Mouse (Mus musculus) MEL (cell line): ENCODE data around the gene Rpap1. TPM values are rescaled to one million over a fixed set of nuclear protein-coding genes. Genes with fewer than 3 reads are reported as not detected.

Source experiments
- DNase-seq: peaks from one replicate; pipeline ENCODE4 v3.0.0; 2011; ENCODE audit warnings: low read depth, low spot score
- H3K27ac ChIP-seq: 2 replicates; pipeline ENCODE4 v1.5.1; 2012; ENCODE audit warnings: low read depth, mild to moderate bottlenecking, control low read depth, low read length, moderate library complexity; ENCODE audit not compliant: control insufficient read depth
- H3K27me3 ChIP-seq, 2 experiments: fragments of 150-350 bp in 1 of 2; sonication (generic) in 1 of 2; 2 replicates each; pipeline ENCODE4 v1.6.1; 2012; ENCODE audit warnings: low read length in 2 of 2, mild to moderate bottlenecking in 2 of 2, improper control_type of control experiment in 1 of 2, moderate library complexity in 1 of 2; ENCODE audit not compliant: insufficient read depth in 2 of 2, control insufficient read depth in 1 of 2
- H3K36me3 ChIP-seq, 2 experiments: 2 replicates each; pipeline ENCODE4 v1.6.1; 2012 to 2014; ENCODE audit warnings: low read length in 2 of 2, improper control_type of control experiment in 1 of 2, inconsistent platforms in 1 of 2, mild to moderate bottlenecking in 1 of 2; ENCODE audit not compliant: insufficient read depth in 2 of 2, control insufficient read depth in 1 of 2
- H3K4me1 ChIP-seq, 2 experiments: fragments of 150-350 bp in 1 of 2; sonication (generic) in 1 of 2; 2 replicates each; pipeline ENCODE4 v1.6.1; 2012; ENCODE audit warnings: low read length in 2 of 2, improper control_type of control experiment in 1 of 2, mild to moderate bottlenecking in 1 of 2; ENCODE audit not compliant: insufficient read depth in 2 of 2, control insufficient read depth in 1 of 2
- H3K4me3 ChIP-seq, 2 experiments: fragments of 150-350 bp in 1 of 2; sonication (generic) in 1 of 2; 2 replicates each; pipeline ENCODE4 v1.5.1; 2012; ENCODE audit warnings: low read depth in 2 of 2, low read length in 2 of 2, mild to moderate bottlenecking in 2 of 2, moderate library complexity in 2 of 2, control low read depth in 1 of 2, improper control_type of control experiment in 1 of 2; ENCODE audit not compliant: control insufficient read depth in 1 of 2, insufficient read depth in 1 of 2
- H3K79me2 ChIP-seq: 2 replicates; pipeline ENCODE4 v1.6.1; 2012; ENCODE audit warnings: mild to moderate bottlenecking, low read length, moderate library complexity; ENCODE audit not compliant: control insufficient read depth, poor library complexity, insufficient read depth
- H3K9ac ChIP-seq: 2 replicates; pipeline ENCODE4 v1.6.1; 2012; ENCODE audit warnings: low read depth, mild to moderate bottlenecking, control low read depth, low read length, moderate library complexity; ENCODE audit not compliant: control insufficient read depth, poor library complexity, severe bottlenecking
- H3K9me3 ChIP-seq: fragments of 150-350 bp; sonication (generic); replicated peaks from 2 replicates; pipeline ENCODE4 v1.6.1; 2012; ENCODE audit warnings: mild to moderate bottlenecking, low read length, improper control_type of control experiment, moderate library complexity; ENCODE audit not compliant: insufficient read depth
- BHLHE40 ChIP-seq: IDR thresholded peaks from 2 replicates; pipeline ENCODE4 v1.6.1; 2012; ENCODE audit warnings: low read depth, mild to moderate bottlenecking, inconsistent platforms, low read length, improper control_type of control experiment, borderline replicate concordance
- CHD2 ChIP-seq: IDR thresholded peaks from 2 replicates; pipeline ENCODE4 v1.6.1; 2011; ENCODE audit warnings: low read length, improper control_type of control experiment
- E2F4 ChIP-seq: IDR thresholded peaks from 2 replicates; pipeline ENCODE4 v1.6.1; 2011; ENCODE audit warnings: low read depth, low read length, improper control_type of control experiment, borderline replicate concordance
- ELF1 ChIP-seq: IDR thresholded peaks from 2 replicates; pipeline ENCODE4 v1.6.1; 2014; ENCODE audit warnings: low read depth, mild to moderate bottlenecking, inconsistent platforms, low read length, improper control_type of control experiment, moderate library complexity
- EP300 ChIP-seq, 2 experiments: IDR thresholded peaks; 2 replicates each; pipeline ENCODE4 v1.6.1; 2011; ENCODE audit warnings: improper control_type of control experiment in 2 of 2, low read length in 2 of 2, low read depth in 1 of 2, mild to moderate bottlenecking in 1 of 2
- ETS1 ChIP-seq: IDR thresholded peaks from 2 replicates; pipeline ENCODE4 v1.6.1; 2012; ENCODE audit warnings: low read depth, mild to moderate bottlenecking, inconsistent platforms, low read length, improper control_type of control experiment, moderate library complexity
- GABPA ChIP-seq: IDR thresholded peaks from 2 replicates; pipeline ENCODE4 v1.6.1; 2012; ENCODE audit warnings: low read depth, mild to moderate bottlenecking, inconsistent platforms, low read length, improper control_type of control experiment, moderate library complexity
- HCFC1 ChIP-seq: IDR thresholded peaks from 2 replicates; pipeline ENCODE4 v1.6.1; 2012; ENCODE audit warnings: low read depth, mild to moderate bottlenecking, inconsistent platforms, low read length, improper control_type of control experiment, moderate library complexity
- KAT2A ChIP-seq: conservative IDR thresholded peaks from 2 replicates; pipeline ENCODE4 v1.6.1; 2012; ENCODE audit warnings: low read depth, low read length, improper control_type of control experiment, inconsistent platforms
- MAZ ChIP-seq: IDR thresholded peaks from 2 replicates; pipeline ENCODE4 v1.6.1; 2012; ENCODE audit warnings: low read depth, mild to moderate bottlenecking, inconsistent platforms, low read length, improper control_type of control experiment
- MEF2A ChIP-seq: IDR thresholded peaks from 2 replicates; pipeline ENCODE4 v1.6.1; 2014; ENCODE audit warnings: low read depth, mild to moderate bottlenecking, inconsistent platforms, low read length, improper control_type of control experiment; ENCODE audit not compliant: poor library complexity, insufficient replicate concordance, severe bottlenecking; ENCODE audit errors: extremely low read depth
- MXI1 ChIP-seq: IDR thresholded peaks from 2 replicates; pipeline ENCODE4 v1.6.1; 2011; ENCODE audit warnings: mild to moderate bottlenecking, low read depth, low read length, improper control_type of control experiment
- MYB ChIP-seq: IDR thresholded peaks from 2 replicates; pipeline ENCODE4 v1.6.1; 2011; ENCODE audit warnings: mild to moderate bottlenecking, low read depth, low read length, improper control_type of control experiment
- MYC ChIP-seq: IDR thresholded peaks from 2 replicates; pipeline ENCODE4 v1.6.1; 2011; ENCODE audit warnings: low read depth, mild to moderate bottlenecking, low read length, improper control_type of control experiment, moderate library complexity
- NELFE ChIP-seq: IDR thresholded peaks from 2 replicates; pipeline ENCODE4 v1.6.1; 2011; ENCODE audit warnings: low read depth, low read length, improper control_type of control experiment
- POLR2AphosphoS2 ChIP-seq: IDR thresholded peaks from 2 replicates; pipeline ENCODE4 v1.6.1; 2011; ENCODE audit warnings: low read length, improper control_type of control experiment
- POLR2AphosphoS5 ChIP-seq: IDR thresholded peaks from 2 replicates; pipeline ENCODE4 v1.6.1; 2012; ENCODE audit warnings: low read depth, borderline replicate concordance, mild to moderate bottlenecking, inconsistent platforms, low read length, moderate library complexity, mixed read lengths
- RAD21 ChIP-seq: IDR thresholded peaks from 2 replicates; pipeline ENCODE4 v1.6.1; 2011; ENCODE audit warnings: mild to moderate bottlenecking, low read depth, low read length, improper control_type of control experiment
- RCOR1 ChIP-seq: IDR thresholded peaks from 2 replicates; pipeline ENCODE4 v1.6.1; 2012; ENCODE audit warnings: low read depth, mild to moderate bottlenecking, inconsistent platforms, low read length, improper control_type of control experiment
- SIN3A ChIP-seq: IDR thresholded peaks from 2 replicates; pipeline ENCODE4 v1.6.1; 2012; ENCODE audit warnings: low read length, improper control_type of control experiment, inconsistent platforms
- SMC3 ChIP-seq: IDR thresholded peaks from 2 replicates; pipeline ENCODE4 v1.6.1; 2011; ENCODE audit warnings: low read depth, low read length, improper control_type of control experiment
- TBP ChIP-seq: IDR thresholded peaks from 2 replicates; pipeline ENCODE4 v1.8.0; 2011; ENCODE audit warnings: low read depth, low read length, improper control_type of control experiment
- UBTF ChIP-seq: IDR thresholded peaks from 2 replicates; pipeline ENCODE4 v1.6.1; 2012; ENCODE audit warnings: low read depth, mild to moderate bottlenecking, inconsistent platforms, low read length, improper control_type of control experiment, moderate library complexity, borderline replicate concordance; ENCODE audit not compliant: insufficient read depth
- USF1 ChIP-seq: IDR thresholded peaks from 2 replicates; pipeline ENCODE4 v1.6.1; 2014; ENCODE audit warnings: low read depth, mild to moderate bottlenecking, inconsistent platforms, low read length, improper control_type of control experiment, moderate library complexity
- USF2 ChIP-seq, 2 experiments: IDR thresholded peaks; 2 replicates each; pipeline ENCODE4 v1.6.1; 2011 to 2012; ENCODE audit warnings: improper control_type of control experiment in 2 of 2, low read length in 2 of 2, borderline replicate concordance in 1 of 2, inconsistent platforms in 1 of 2, low read depth in 1 of 2, mild to moderate bottlenecking in 1 of 2; ENCODE audit not compliant: insufficient read depth in 1 of 2
- ZC3H11A ChIP-seq: IDR thresholded peaks from 2 replicates; pipeline ENCODE4 v1.6.1; 2012; ENCODE audit warnings: low read depth, mild to moderate bottlenecking, inconsistent platforms, low read length, improper control_type of control experiment
- ZKSCAN1 ChIP-seq: IDR thresholded peaks from 2 replicates; pipeline ENCODE4 v1.6.1; 2012; ENCODE audit warnings: low read depth, mild to moderate bottlenecking, inconsistent platforms, low read length, improper control_type of control experiment, moderate library complexity
- ZMIZ1 ChIP-seq: IDR thresholded peaks from 2 replicates; pipeline ENCODE4 v1.6.1; 2012; ENCODE audit warnings: low read depth, mild to moderate bottlenecking, inconsistent platforms, low read length, improper control_type of control experiment, moderate library complexity
- ZNF384 ChIP-seq: IDR thresholded peaks from 2 replicates; pipeline ENCODE4 v1.6.1; 2012; ENCODE audit warnings: low read depth, mild to moderate bottlenecking, inconsistent platforms, low read length, improper control_type of control experiment
- polyA plus RNA-seq, 2 experiments: library from polyadenylated mRNA; stranded (reverse) in 1 of 2; unstranded in 1 of 2; fragments of >175 nt in 1 of 2; fragments of >200 nt in 1 of 2; gene quantifications; 2 replicates each; pipeline versions ENCODE4 v1.2.1 to v1.2.4; 2012; ENCODE audit warnings: low replicate concordance in 2 of 2, low read depth in 1 of 2; ENCODE audit not compliant: insufficient read length in 2 of 2, insufficient read depth in 1 of 2, missing spikeins in 1 of 2
- total RNA-seq: library from RNA; depleted of rRNA; stranded (reverse); fragments of 300-350 nt; gene quantifications from 2 replicates; pipeline ENCODE4 v1.2.3, GENCODE M21; 2012

Gene Rpap1
- total and polyA plus RNA-seq, 3 experiments: 12.9 to 26.8 TPM; not detected in 1

DNA sequence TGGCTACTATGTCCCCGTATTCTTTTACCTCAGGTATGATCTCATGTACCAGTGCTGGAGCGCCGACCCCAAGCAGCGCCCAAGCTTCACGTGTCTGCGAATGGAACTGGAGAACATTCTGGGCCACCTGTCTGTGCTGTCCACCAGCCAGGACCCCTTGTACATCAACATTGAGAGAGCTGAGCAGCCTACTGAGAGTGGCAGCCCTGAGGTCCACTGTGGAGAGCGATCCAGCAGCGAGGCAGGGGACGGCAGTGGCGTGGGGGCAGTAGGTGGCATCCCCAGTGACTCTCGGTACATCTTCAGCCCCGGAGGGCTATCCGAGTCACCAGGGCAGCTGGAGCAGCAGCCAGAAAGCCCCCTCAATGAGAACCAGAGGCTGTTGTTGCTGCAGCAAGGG lies 29.3 kb upstream of the Rpap1 start:
- no peaks in the 10 kb centered on the region for H3K79me2 ChIP-seq
- H3K9ac ChIP-seq: no peak overlapping the region
- H3K27me3 ChIP-seq: no peaks in the 10 kb centered on the region
- H3K4me1 ChIP-seq: peaks cover 6 to 7% of the 10 kb centered on the region in 2 experiments
- no peak for DNase-seq
- H3K27ac ChIP-seq: no peak overlapping the region
- no peaks in the 10 kb centered on the region for H3K9me3 ChIP-seq
- peaks cover 0 to 6% of the 10 kb centered on the region in 2 experiments; a peak in 2 of 4 replicates for H3K36me3 ChIP-seq
- no peak overlapping the region for H3K4me3 ChIP-seq
- TF ChIP-seq SMC3 (no peak), MAZ (no peak), HCFC1 (no peak), RCOR1 (no peak), ZNF384 (no peak), ZKSCAN1 (no peak), E2F4 (no peak), TBP (no peak), MXI1 (no peak), SIN3A (no peak), RAD21 (no peak), ETS1 (no peak), POLR2AphosphoS5 (no peak), MYC (no peak), CHD2 (no peak), ZC3H11A (no peak), UBTF (no peak), USF1 (no peak), POLR2AphosphoS2 (no peak)

DNA sequence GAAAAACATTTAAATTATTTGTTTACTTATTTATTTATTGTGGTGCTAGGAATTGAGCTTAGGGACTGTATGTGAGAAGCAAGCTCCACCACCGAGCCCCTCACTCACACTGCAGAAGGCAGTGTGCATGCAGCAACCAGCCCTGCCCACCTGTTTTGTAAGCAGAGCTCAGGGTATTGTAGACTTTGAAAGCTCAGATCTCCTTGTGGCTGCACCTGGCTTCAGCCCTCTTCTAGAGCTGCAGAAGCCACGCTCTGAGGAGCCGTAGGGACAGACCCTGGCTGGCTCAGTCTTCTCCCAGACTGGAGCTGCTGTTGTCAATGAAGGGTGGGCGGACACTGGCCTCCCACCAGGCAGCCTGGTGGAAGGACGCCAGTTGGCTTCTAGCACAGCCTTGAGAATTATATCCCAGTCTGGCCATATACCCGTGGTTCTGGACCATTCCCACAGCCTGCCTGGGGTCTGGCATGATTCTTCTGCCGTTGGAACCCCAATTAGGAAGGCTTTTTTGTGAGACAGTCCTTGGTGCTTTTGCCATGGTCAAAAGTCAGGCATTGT lies 27.1 kb upstream of the Rpap1 start:
- Histone ChIP-seq H3K27ac (no peak overlapping the region), H3K4me1 (peaks cover 6 to 7% of the 10 kb centered on the region in 2 experiments), H3K9me3 (no peaks in the 10 kb centered on the region), H3K9ac (no peak overlapping the region), H3K4me3 (no peak overlapping the region), H3K27me3 (no peaks in the 10 kb centered on the region), H3K36me3 (peaks cover 0 to 6% of the 10 kb centered on the region in 2 experiments; a peak in 2 of 4 replicates), H3K79me2 (no peaks in the 10 kb centered on the region)
- DNase-seq: no peak
- TF ChIP-seq GABPA (no peak), NELFE (no peak), USF2 (IDR thresholded peaks at IDR 0.05; ENCODE audit: borderline replicate concordance in 1 of 2, insufficient read depth in 1 of 2, low read depth in 1 of 2, low read length in 2 of 2) (no peak), KAT2A (no peak), MYC (no peak), BHLHE40 (no peak), EP300 (IDR thresholded peaks at IDR 0.05; ENCODE audit: low read depth in 1 of 2, low read length in 2 of 2) (no peak), E2F4 (no peak), POLR2AphosphoS5 (no peak), MYB (no peak), CHD2 (no peak), SIN3A (no peak), RAD21 (no peak), ZC3H11A (no peak), USF1 (no peak), POLR2AphosphoS2 (no peak), SMC3 (no peak), ELF1 (no peak), ZMIZ1 (no peak), MEF2A (no peak)
